Mouse (Mus musculus): ENCODE results near the gene Nell2.
A peak's percentile ranks its signal among the peaks of the same experiment; 100 is the strongest.

DNA sequence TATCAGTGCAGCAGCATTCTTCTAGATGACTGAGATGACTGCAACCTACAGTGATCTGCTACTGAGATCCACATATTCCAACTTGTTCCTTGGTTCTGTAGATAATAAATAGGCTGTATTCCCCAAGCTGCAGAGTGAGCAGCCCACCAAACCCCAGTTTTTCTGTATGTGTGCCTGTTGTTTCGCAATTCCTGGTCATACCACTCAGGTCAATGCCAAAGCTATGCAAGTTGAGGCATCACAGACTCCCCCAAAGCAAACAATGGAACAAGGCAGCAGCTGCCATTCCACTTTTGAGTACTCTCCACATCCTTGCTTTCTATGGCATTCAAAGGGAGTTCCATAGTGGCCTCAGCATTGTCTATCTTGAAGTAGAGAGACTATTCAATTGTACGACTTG lies 383.2 kb downstream of the Nell2 start:
- no peak for TF ChIP-seq MYOD1 (IDR thresholded peaks at IDR 0.05; ENCODE audit: control insufficient read depth, insufficient read length, low read depth)
- no peak for TF ChIP-seq USF1 (IDR thresholded peaks at IDR 0.05; ENCODE audit: low read depth)
- no peak for TF ChIP-seq CTCF (IDR thresholded peaks at IDR 0.05; ENCODE audit: control insufficient read depth, insufficient read depth, insufficient read length)
- no peak for TF ChIP-seq MAX (IDR thresholded peaks at IDR 0.05)
- TF ChIP-seq CEBPB (IDR thresholded peaks at IDR 0.05; ENCODE audit: low read depth): peak; percentile 96
